Mouse (Mus musculus): Measurements from ENCODE around the gene Cfap161.

GRCm38 (mm10) chr7:83842486-83843259 lies 48.0 kb upstream of the Cfap161 start:
- TF ChIP-seq CTCF (IDR thresholded peaks at IDR 0.05; ENCODE audit: low read depth) (no peak), EP300 (optimal IDR thresholded peaks at IDR 0.05) (no peak)
